Mouse (Mus musculus) ovary, postnatal 14 days (tissue): Measurements from ENCODE around the gene Gm28035.

Experiments used
- DNase-seq: peaks from one replicate; pipeline ENCODE4 v3.0.0; 2022; ENCODE audit warnings: low spot score

Gene Gm28035

GRCm38 (mm10) chr2:30306087-30306486, 65.7 kb downstream of the Gm28035 start:
- DNase-seq = no peak

DNA sequence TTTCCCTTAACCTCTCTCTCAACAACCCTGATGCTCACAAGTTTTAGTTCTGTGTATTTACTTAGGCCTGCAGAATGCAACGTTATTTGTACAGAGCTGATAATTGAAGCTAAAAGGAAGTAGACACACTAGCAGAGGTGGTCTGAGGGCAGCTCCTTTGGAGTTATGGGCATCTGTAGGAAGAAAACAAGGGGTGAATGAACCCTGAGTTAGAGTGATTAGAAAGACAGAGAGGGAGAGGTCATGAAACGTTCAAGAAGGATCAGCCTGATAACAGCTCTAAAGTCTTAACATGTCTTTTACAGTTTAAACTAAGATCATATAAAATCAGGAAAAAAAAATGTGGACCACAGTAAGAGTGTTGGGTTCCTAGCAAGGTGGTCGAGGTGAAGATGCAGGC, 69.0 kb downstream of the Gm28035 start:
- no peak for DNase-seq

DNA sequence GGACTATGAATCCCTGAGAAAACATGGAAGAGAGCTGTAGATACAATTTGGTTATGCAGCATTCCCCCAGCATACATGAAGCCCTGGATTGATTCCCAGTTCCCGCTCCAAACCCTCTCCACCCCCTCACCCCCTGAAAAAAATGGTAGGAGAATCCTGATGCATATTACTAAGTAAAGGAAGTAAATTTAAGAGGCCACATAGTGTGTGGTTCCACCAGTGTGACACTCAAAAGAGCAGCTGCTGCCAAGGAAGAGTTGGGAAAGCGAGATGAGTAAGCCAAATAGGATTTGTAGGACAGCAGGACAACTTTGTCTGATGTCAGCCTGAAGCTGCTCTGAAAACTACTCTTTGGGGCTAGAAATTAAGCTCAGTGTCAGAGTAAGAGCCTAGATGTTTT, 71.1 kb downstream of the Gm28035 start:
- DNase-seq = no peak

- no peak for DNase-seq
Observed at GRCm38 (mm10) chr2:30316136-30316535, 75.8 kb downstream of the Gm28035 start.

DNA sequence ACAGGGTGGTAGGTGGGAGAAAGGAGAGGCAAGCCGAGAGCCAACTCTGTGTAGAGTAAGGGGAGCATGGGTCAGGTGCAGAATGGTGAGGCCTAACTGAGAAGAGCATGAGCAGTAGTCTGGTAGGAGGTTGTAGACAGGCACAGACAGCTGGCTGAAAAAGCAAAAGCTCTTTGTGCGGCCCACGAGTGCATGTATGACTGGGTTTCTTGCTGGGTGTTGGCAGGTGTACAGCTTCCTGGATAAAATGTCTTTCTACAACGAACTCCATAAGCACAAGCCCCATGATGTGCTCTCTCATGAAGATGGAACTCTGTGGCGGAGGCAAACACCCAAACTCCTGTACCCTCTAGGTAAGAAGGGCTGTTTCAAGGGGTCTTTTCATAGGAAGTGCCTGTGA, 76.6 kb downstream of the Gm28035 start:
- DNase-seq = no peak

GRCm38 (mm10) chr2:30319260-30319659, 78.9 kb downstream of the Gm28035 start:
- no peak for DNase-seq

GRCm38 (mm10) chr2:30323111-30323510, 82.7 kb downstream of the Gm28035 start:
- no peak for DNase-seq

DNA sequence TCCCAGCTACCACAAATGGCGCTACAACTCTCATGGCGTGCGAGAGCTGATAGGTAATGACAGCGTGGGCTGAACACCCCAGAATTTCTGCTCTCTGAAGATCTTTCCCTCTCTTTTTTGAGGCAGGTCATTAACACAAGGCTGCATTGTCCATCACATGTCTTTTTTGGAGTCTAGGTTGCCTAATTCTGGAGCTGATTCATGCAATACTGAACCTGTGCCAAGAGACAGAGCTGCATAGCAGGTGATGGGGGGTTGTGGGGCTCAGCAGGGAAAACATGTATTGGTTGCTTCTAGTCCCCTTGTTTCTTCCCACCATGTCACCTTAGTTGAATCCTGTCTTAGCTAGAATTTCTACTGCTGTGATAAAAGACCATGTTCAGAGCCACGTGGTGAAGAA, 84.9 kb downstream of the Gm28035 start:
- no peak for DNase-seq

- DNase-seq = no peak
Observed at GRCm38 (mm10) chr2:30327276-30327675, 86.9 kb downstream of the Gm28035 start.

GRCm38 (mm10) chr2:30328791-30329190, 88.4 kb downstream of the Gm28035 start:
- DNase-seq = no peak
